Mouse (Mus musculus) neural tube, embryonic 11.5 days (tissue): ENCODE data around the gene Shkbp1. TPM values are rescaled to one million over a fixed set of nuclear protein-coding genes. Genes with fewer than 3 reads are reported as not detected.

Experiments used
- ATAC-seq: fragments of 200-750 bp; cut with Nextera tagmentation; 2 replicates; pipeline ENCODE4 v1.8.0; 2017; ENCODE audit warnings: moderate number of reproducible peaks, mild to moderate bottlenecking, moderate TSS enrichment, moderate library complexity; ENCODE audit not compliant: insufficient read depth, low FRiP score, low TSS enrichment
- DNase-seq: peaks from one replicate; pipeline ENCODE4 v3.0.0-alpha.2; 2015; ENCODE audit warnings: low spot score
- H3K27ac ChIP-seq: fragments of 300-500 bp; sonication (generic); 2 replicates; pipeline ENCODE4 v1.5.1; 2014; ENCODE audit warnings: low read depth, mild to moderate bottlenecking, low read length
- H3K27me3 ChIP-seq: fragments of 300-500 bp; sonication (generic); 2 replicates; pipeline ENCODE4 v1.6.1; 2014; ENCODE audit warnings: mild to moderate bottlenecking, low read length, mixed read lengths; ENCODE audit not compliant: control insufficient read depth, insufficient read depth
- H3K36me3 ChIP-seq: fragments of 300-500 bp; sonication (generic); 2 replicates; pipeline ENCODE4 v1.6.1; 2014; ENCODE audit warnings: mild to moderate bottlenecking, low read length, moderate library complexity, mixed read lengths; ENCODE audit not compliant: control insufficient read depth, insufficient read depth
- H3K4me1 ChIP-seq: fragments of 300-500 bp; sonication (generic); 2 replicates; pipeline ENCODE4 v1.6.1; 2014; ENCODE audit warnings: low read length, mixed read lengths; ENCODE audit not compliant: control insufficient read depth, insufficient read depth
- H3K4me2 ChIP-seq: fragments of 300-500 bp; sonication (generic); 2 replicates; pipeline ENCODE4 v1.6.1; 2014; ENCODE audit warnings: low read depth, mild to moderate bottlenecking, moderate library complexity
- H3K4me3 ChIP-seq: fragments of 300-500 bp; sonication (generic); 2 replicates; pipeline ENCODE4 v1.5.1; 2014; ENCODE audit warnings: low read depth, low read length
- H3K9ac ChIP-seq: fragments of 300-500 bp; sonication (generic); 2 replicates; pipeline ENCODE4 v1.6.1; 2014; ENCODE audit warnings: mild to moderate bottlenecking, low read length
- H3K9me3 ChIP-seq: fragments of 300-500 bp; sonication (generic); 2 replicates; pipeline ENCODE4 v1.6.1; 2016; ENCODE audit warnings: low read length; ENCODE audit not compliant: control insufficient read depth
- WGBS: fragments of 180-500 bp; shearing (Covaris S2); extraction: QIAGEN DNeasy Blood & Tissue Kit; methylation state at CpG from one replicate; pipeline ENCODE4 v1.1.7; 2014; 5-methylcytosine and 5-hydroxymethylcytosine counted together
- polyA plus RNA-seq: library from polyadenylated mRNA; unstranded; fragments of >200 nt; fragmentation: Nextera tagmentation; extraction: Ambion mirVana; gene quantifications from 2 replicates; pipeline ENCODE4 v1.2.1, GENCODE M21; 2014

Gene Shkbp1
- 52.8 and 55.2 TPM in 2 replicates for polyA plus RNA-seq

DNA sequence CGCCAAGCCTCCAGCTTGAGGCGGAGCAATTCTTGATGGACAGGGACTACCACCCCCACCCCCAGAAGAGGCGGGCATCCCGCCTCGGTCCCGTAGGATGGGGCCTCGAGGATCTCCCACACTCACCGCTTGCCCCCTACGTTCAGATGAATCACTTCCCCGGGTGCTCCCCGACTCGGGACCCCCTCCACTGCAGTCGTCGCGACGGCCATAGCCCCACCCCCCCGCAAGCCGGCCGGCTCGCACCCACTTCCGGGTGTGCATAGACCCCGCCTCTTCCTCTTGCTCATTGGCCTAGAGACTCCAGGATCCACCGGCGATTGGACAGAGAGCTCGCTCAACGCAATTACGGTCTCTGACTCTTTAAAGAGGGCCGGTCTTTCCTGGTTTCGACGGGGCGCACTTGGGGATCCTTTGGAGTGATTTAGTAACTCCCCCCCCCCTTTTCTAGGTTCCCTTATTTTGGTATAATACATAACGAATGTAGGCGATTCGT is at the start of gene Shkbp1:
Gene Shkbp1 (minus strand): TSS at position 275 of the 496 bp plus-strand sequence.
- no peaks in the 10 kb centered on the region for H3K36me3 ChIP-seq
- peak within 1 kb of the TSS; percentile 57 for H3K4me3 ChIP-seq
- ATAC-seq (peak; percentile 97), DNase-seq (peak; percentile 89)
- H3K9ac ChIP-seq: peak within 1 kb of the TSS; percentile 54
- peaks cover 6% of the 10 kb centered on the region; the same call in 1 of the 2 replicates for H3K4me1 ChIP-seq
- peak within 1 kb of the TSS; percentile 49 for H3K4me2 ChIP-seq
- WGBS: under 1% methylated on average over 34 of the region's 34 CpGs
- no peak within 1 kb of the TSS for H3K27ac ChIP-seq
- H3K27me3 ChIP-seq: peaks cover 23% of the 10 kb centered on the region
- no peaks in the 10 kb centered on the region for H3K9me3 ChIP-seq

DNA sequence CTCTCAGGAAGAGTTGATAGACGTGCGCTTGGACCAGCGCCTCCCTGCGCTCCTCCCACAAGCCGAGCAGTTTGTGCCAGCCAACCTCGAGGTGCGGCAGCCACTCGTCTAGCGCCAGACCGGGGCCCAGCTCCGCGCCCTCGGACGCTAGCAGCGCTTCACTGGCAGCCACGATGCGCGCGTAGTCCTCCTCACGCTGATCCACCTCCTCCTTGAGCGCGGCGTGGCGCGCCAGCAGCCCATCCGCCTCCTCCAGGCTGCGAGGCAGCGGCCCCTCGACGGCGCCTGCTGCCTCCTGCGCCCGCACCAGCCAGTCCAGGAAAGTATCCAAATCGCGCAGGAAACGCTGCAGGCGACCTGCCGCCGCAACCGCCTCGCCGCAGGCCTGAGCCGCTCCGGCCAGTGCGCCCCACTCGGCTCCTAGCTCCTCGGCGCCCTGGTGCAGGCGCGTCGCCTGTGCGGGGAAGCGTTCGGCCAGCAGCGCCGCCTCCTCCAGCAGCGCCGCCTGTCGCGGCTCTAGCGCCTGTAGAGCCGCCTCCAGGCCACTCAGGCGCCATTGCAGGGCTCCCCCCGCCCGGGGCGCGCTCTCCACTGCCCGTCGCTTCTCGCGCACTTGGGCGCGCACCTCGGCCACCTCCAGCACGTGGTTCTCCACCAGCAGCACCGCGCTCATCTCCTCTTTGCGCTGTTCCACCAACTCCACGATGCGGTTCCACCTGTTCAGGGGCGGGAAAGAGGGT is 48.6 kb upstream of the Shkbp1 start:
- DNase-seq (peak; percentile 22), ATAC-seq (no peak)
- H3K9me3 ChIP-seq: no peaks in the 10 kb centered on the region
- H3K4me3 ChIP-seq: no peak overlapping the region
- H3K36me3 ChIP-seq: no peaks in the 10 kb centered on the region
- H3K27me3 ChIP-seq: peaks cover 71% of the 10 kb centered on the region
- H3K9ac ChIP-seq: no peak overlapping the region
- no peak overlapping the region for H3K4me2 ChIP-seq
- 6% methylated on average over 79 of the region's 81 CpGs for WGBS
- no peak overlapping the region for H3K27ac ChIP-seq
- H3K4me1 ChIP-seq: no peaks in the 10 kb centered on the region

DNA sequence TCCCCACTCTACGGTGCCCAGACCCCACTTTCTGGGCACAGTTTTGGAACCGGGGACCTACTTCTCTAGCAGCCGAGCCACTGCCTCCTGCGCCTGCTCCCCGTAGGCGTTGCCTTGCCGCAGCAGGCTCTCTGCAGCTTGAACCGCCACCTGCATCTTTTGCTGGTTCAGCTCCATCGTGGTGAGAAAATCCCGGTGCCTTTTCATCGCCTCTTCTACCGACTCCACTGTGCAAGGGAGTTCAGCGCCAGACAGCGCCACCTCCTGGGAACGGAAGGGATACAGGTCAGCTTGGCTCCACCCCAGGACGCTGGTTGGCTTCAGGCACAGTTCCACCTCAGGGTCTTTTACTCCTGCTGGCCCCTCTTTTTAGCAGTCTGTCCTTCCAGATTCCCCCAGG is 46.9 kb upstream of the Shkbp1 start:
- ATAC-seq (no peak), DNase-seq (peak; percentile 70)
- WGBS: 11% methylated on average over 16 of the region's 16 CpGs

DNA sequence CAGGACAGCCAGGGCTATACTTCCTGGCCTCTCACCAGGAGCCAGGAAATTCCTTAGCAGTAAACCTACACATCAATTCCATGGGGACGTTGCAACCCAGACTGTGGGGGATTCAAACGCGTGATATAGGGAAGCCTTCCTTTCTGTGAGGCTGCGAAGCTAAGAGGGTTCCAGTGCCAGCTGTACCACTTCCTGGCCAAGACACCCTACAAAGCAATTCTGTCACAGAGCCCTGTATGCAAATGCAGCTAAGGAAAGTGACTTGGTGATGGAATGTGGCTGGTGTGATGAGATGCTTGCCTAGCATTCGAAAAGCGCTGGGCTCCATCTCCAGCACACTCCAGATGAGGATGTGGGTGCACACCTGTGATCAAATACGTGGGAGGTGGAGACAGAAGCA is 44.7 kb upstream of the Shkbp1 start:
- no peak for ATAC-seq
- 76% methylated on average over 7 of the region's 7 CpGs for WGBS

More for the DNA sequence above, 46.9 kb upstream of the Shkbp1 start:
- Histone ChIP-seq H3K4me1 (no peaks in the 10 kb centered on the region), H3K9me3 (no peaks in the 10 kb centered on the region), H3K4me3 (no peak overlapping the region), H3K9ac (no peak overlapping the region), H3K27me3 (peaks cover 58% of the 10 kb centered on the region), H3K36me3 (no peaks in the 10 kb centered on the region), H3K27ac (no peak overlapping the region), H3K4me2 (no peak overlapping the region)

DNA sequence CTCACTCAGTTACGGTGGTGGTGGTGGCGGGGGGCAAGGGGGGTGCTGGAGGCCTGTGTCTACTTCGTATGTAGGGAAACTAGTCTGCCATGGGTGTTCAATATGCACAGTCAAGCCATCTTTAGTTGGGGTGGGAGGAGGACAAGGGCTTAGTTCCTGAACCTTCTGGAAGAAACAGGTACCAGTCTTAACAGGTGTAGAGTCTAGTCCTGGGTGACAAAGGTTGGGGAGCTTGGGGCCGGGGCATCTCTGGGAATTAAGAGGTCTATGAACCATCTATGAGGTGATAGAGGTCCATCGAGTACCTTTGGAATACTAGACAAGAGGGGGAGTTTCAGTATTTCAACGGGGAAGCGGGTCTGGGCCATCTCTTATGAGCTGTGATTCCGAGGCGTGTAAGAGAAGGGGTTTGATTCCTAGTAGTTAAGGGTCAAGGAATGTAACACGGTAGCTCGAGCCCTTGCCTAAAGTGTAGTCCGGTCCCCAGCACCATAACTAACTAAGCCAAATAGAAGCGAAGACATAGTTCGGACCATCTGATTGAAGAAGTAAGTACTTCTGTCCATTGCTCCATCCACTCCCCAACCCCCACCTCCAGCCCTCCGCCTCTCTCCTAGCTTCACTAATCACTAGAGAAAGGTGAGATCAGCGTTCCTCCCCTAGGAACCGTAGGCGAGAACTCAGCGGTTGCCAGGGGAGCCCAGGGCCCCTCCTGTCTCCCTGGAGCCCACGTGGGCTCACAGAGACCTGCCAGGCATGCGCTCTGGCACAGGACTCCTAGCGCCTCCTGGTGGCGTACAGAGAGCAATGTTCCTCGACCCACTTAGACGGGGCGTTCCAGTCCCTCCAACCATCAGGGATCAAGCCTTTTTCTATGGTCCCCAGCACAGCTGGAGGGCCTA is 41.5 kb upstream of the Shkbp1 start:
- Histone ChIP-seq H3K4me2 (no peak overlapping the region), H3K36me3 (no peaks in the 10 kb centered on the region), H3K9me3 (no peaks in the 10 kb centered on the region), H3K27ac (no peak overlapping the region), H3K27me3 (peaks cover 51% of the 10 kb centered on the region), H3K4me3 (peak overlapping the region; percentile 43; the same call in 1 of the 2 replicates), H3K4me1 (no peaks in the 10 kb centered on the region), H3K9ac (no peak overlapping the region)
- DNase-seq: peak; percentile 64
- 19% methylated on average over 26 of the region's 26 CpGs for WGBS
- no peak; the same call in 1 of the 2 replicates for ATAC-seq

More for the DNA sequence above, 44.7 kb upstream of the Shkbp1 start:
- no peak for DNase-seq
- H3K9ac ChIP-seq: no peak overlapping the region
- no peak overlapping the region for H3K4me3 ChIP-seq
- H3K4me2 ChIP-seq: no peak overlapping the region
- H3K9me3 ChIP-seq: no peaks in the 10 kb centered on the region
- H3K4me1 ChIP-seq: no peaks in the 10 kb centered on the region
- peaks cover 60% of the 10 kb centered on the region for H3K27me3 ChIP-seq
- no peak overlapping the region for H3K27ac ChIP-seq
- no peaks in the 10 kb centered on the region for H3K36me3 ChIP-seq

DNA sequence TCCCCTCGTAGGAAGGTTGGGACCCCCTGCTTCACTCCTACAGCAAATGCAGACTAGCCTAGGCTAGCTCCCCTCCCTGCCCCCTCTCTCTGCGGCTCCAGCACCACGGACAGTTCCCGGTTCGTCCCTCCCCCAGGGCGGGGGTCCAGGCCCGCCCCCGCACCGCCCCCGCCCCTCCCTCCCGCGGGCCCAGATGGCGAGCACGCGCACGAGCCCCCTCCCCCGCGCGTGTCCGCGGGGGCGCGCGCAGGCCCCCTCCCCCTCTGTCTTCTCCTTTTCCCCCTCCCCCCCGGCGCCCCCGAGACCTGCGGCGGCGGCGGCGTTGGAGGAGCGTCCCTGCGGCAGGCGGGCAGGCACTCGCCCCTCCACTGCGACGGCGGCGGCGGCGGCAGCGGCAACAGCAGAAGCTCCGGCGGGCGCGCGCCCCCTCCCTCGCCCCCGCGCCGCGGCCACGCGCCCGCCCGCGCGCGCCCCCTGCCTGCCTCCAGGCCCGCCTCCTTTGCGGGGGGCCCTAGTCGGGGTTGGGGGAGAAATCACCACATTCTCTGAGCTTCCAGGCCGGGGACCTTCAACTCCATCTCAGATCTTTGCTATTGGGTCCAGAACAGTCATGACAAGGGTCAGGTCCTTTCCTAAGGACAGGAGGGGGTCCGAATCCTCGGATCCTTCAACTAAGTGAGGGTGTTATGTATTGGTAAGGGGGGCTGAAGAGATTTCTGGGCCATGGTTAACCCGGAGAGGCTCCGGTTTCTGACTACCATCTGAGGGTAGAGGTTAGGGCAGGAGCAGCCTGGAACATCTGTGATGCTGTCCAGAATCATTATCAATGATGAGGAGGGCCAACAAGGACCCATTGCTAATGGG is 40.6 kb upstream of the Shkbp1 start:
- peak overlapping the region; percentile 43 for H3K4me3 ChIP-seq
- no peaks in the 10 kb centered on the region for H3K4me1 ChIP-seq
- no peaks in the 10 kb centered on the region for H3K9me3 ChIP-seq
- no peak for ATAC-seq
- no peaks in the 10 kb centered on the region for H3K36me3 ChIP-seq
- DNase-seq: peak; percentile 50
- peak overlapping the region; percentile 52 for H3K9ac ChIP-seq
- H3K4me2 ChIP-seq: peak overlapping the region; percentile 66
- H3K27me3 ChIP-seq: peaks cover 57% of the 10 kb centered on the region
- WGBS: 5% methylated on average over 24 of the region's 68 CpGs
- no peak overlapping the region for H3K27ac ChIP-seq

DNA sequence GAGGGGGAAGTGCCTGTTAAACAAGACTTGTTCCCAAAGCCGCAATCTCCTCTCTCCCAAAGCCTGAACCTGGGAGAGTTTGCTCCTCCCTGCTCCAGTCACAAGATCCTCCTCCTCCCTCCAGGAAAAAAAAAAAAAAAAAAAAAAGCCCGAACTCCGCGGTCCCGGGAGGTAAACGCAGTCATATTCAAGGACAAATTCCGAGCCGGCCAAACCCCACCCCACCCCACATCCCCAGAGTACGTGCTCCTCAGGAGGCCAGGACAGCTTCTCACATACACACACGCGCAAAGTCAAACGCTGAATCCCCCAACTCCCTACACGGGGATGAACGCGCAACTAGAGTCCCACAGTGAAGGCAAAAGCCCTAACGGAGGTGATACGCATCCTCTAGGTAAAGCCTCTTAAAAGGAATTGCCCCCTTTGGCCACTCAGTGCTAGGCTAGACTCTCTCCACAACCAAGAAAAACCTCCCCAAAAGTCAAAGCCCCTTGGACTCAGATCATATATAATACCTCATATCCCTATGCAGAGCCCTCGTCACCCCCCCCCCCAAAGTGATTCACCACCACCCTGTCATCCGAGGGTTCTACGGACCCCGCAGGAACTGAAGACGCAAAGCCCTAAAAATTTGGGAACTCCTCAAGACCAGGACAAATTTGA is 39.8 kb upstream of the Shkbp1 start:
- H3K36me3 ChIP-seq: no peaks in the 10 kb centered on the region
- peak overlapping the region; percentile 43; the same call in 1 of the 2 replicates for H3K4me3 ChIP-seq
- H3K4me2 ChIP-seq: peak overlapping the region; percentile 66
- peaks cover 61% of the 10 kb centered on the region for H3K27me3 ChIP-seq
- no peaks in the 10 kb centered on the region for H3K9me3 ChIP-seq
- H3K27ac ChIP-seq: no peak overlapping the region
- DNase-seq: no peak
- no peaks in the 10 kb centered on the region for H3K4me1 ChIP-seq
- 2% methylated on average over 22 of the region's 22 CpGs for WGBS
- H3K9ac ChIP-seq: no peak overlapping the region
- no peak for ATAC-seq
